Mouse (Mus musculus) pancreas, adult 10 weeks (tissue): ENCODE results near the gene Gucy1b1. TPM values are rescaled to one million over a fixed set of nuclear protein-coding genes. Genes with fewer than 3 reads are reported as not detected.

ENCODE experiments used
- polyA plus RNA-seq: library from polyadenylated mRNA; stranded (reverse); fragments of 350-450 nt; fragmentation: Illumina TruSeq; extraction: RNeasy Lipid Tissue Mini Kit (QIAGEN cat#74804); gene quantifications from one replicate; pipeline ENCODE4 v1.2.3, GENCODE M21; 2015; ENCODE audit warnings: low read depth, low replicate concordance; ENCODE audit not compliant: insufficient read depth

Gucy1b1 gene
- 2.9 TPM for polyA plus RNA-seq

DNA sequence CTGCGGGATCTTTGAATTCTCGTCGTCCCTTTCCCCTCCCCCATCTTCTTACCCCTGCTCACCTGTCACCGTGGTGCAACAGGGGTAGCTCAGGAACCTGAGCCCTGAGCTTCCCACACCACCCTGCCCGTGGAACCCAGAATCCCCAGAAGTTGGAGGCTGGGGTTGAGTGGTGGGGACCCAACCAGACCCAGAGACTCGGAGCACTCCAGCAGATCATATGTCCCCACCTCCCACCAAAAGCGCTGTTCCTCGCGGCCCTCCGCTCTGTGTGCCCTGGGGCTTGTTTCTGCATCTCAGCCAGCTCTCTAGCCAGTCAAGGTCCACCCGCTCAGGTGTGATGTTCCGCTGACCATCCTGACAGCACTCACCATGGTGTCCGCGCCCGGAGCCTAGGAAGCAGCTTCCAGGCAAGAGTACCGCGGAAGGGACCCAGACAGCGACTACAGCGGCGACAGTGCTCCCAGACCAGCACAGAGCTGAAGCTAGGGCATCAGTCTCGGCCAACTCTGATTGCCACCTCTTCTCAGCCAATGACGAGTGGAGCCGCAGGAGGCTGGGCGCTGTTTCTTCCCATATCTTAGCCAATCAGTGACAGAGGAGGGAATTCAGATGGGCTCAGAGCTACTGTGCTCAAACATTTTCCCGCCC is at the start of gene Gucy1b1:
Gucy1b1 (minus strand) TSS at position 489 of the 651 bp plus-strand sequence.

Other genes with a start within 250 kb of the Gucy1b1 start
- gene Ctso, start 142.1 kb downstream of the Gucy1b1 start, polyA plus RNA-seq: 9.4 TPM
- not detected for gene Tdo2, start 98.5 kb downstream of the Gucy1b1 start, polyA plus RNA-seq
- gene Asic5, start 92.4 kb downstream of the Gucy1b1 start, polyA plus RNA-seq: not detected
- 5.7 TPM for gene Gucy1a1, start 71.1 kb upstream of the Gucy1b1 start, polyA plus RNA-seq